12 mouse cellular contexts compared by ENCODE assay signal in genomic region chr7:137346860-137347259, GRCm38 (mm10). TPM values are rescaled to one million over a fixed set of nuclear protein-coding genes. Genes with fewer than 3 reads are reported as not detected.
DNase-seq lines count a peak whose midpoint lies in the region; ATAC-seq and TF ChIP-seq lines count a peak whose summit lies in the region.
"Had no signal": no experiment of that assay in that cellular context is flagged by ENCODE, and none has a peak within 500 bp of the region (broad histone marks: within the 10 kb centered on the region; RNA-seq: fewer than 3 reads in every experiment).

No protein-coding gene starts in this region.

- no peak for TF ChIP-seq CTCF in midbrain, postnatal 0 days (IDR thresholded peaks at IDR 0.05)
- no peak for TF ChIP-seq CTCF in gastrocnemius, adult 2 months (IDR thresholded peaks at IDR 0.05)

- no peak for ATAC-seq in midbrain, postnatal 0 days (ENCODE audit: low FRiP score)
- ATAC-seq in midbrain, embryonic 11.5 days (ENCODE audit: low FRiP score), result no peak
- ATAC-seq in hindbrain, embryonic 14.5 days (ENCODE audit: low FRiP score), result no peak
- ATAC-seq: forebrain, embryonic 13.5 days had no signal

- no peaks in the 10 kb centered on the region for H3K9me3 ChIP-seq in heart, embryonic 10.5 days
- no peaks in the 10 kb centered on the region for H3K9me3 ChIP-seq in midbrain, postnatal 0 days (ENCODE audit: low read length)
- no peaks in the 10 kb centered on the region for H3K9me3 ChIP-seq in midbrain, embryonic 11.5 days (ENCODE audit: control insufficient read depth, low read length)
- H3K9me3 ChIP-seq in hindbrain, embryonic 14.5 days (ENCODE audit: control insufficient read depth, low read length), result no peaks in the 10 kb centered on the region
- H3K9me3 ChIP-seq: forebrain, embryonic 13.5 days; hindbrain, embryonic 12.5 days had no signal

- no peak overlapping the region for H3K9ac ChIP-seq in midbrain, postnatal 0 days (replicated peaks; ENCODE audit: low read length, poor library complexity, severe bottlenecking)
- H3K9ac ChIP-seq in midbrain, embryonic 11.5 days (ENCODE audit: low read length), result no peak overlapping the region
- H3K9ac ChIP-seq in hindbrain, embryonic 14.5 days, result no peak overlapping the region
- H3K9ac ChIP-seq: forebrain, embryonic 13.5 days; hindbrain, embryonic 12.5 days; liver, embryonic 14.5 days had no signal

- no peaks in the 10 kb centered on the region for H3K4me1 ChIP-seq in heart, embryonic 10.5 days
- H3K4me1 ChIP-seq in midbrain, postnatal 0 days (ENCODE audit: insufficient read depth, low read length), result no peaks in the 10 kb centered on the region
- peaks cover 13% of the 10 kb centered on the region for H3K4me1 ChIP-seq in midbrain, embryonic 11.5 days (ENCODE audit: control insufficient read depth, insufficient read depth, low read length)
- no peaks in the 10 kb centered on the region for H3K4me1 ChIP-seq in hindbrain, embryonic 14.5 days (replicated peaks; ENCODE audit: control insufficient read depth, insufficient read depth, low read length)
- H3K4me1 ChIP-seq: forebrain, embryonic 13.5 days; hindbrain, embryonic 12.5 days had no signal

- H3K4me3 ChIP-seq in heart, embryonic 10.5 days, result no peak overlapping the region
- H3K4me3 ChIP-seq in midbrain, postnatal 0 days (ENCODE audit: low read depth, low read length), result no peak overlapping the region
- no peak overlapping the region for H3K4me3 ChIP-seq in midbrain, embryonic 11.5 days (ENCODE audit: low read depth, low read length)
- no peak overlapping the region for H3K4me3 ChIP-seq in gastrocnemius, adult 2 months
- no peak overlapping the region for H3K4me3 ChIP-seq in hindbrain, embryonic 14.5 days (replicated peaks; ENCODE audit: low read length)
- H3K4me3 ChIP-seq: forebrain, embryonic 13.5 days; hindbrain, embryonic 12.5 days had no signal

- DNase-seq in heart, postnatal 36 days, result peak; percentile 6 to 7
- DNase-seq in heart, embryonic 10.5 days (ENCODE audit: low spot score), result no peak
- DNase-seq in midbrain, postnatal 0 days (ENCODE audit: low spot score), result peak; percentile 12
- no peak for DNase-seq in midbrain, embryonic 11.5 days (ENCODE audit: low spot score, missing footprints)
- DNase-seq in gastrocnemius, adult 2 months, result peak; percentile 72
- no peak for DNase-seq in hindbrain, embryonic 14.5 days (ENCODE audit: low spot score)
- no peak for DNase-seq in layer of hippocampus, adult 8-10 months (ENCODE audit: low spot score in 2 of 2)
- DNase-seq: kidney, adult 18-20 months had no signal

- 78% methylated on average over 7 of the region's 7 CpGs for WGBS in heart, embryonic 10.5 days
- WGBS in midbrain, postnatal 0 days, result 74% methylated on average over 7 of the region's 7 CpGs
- 77% methylated on average over 7 of the region's 7 CpGs for WGBS in midbrain, embryonic 11.5 days
- WGBS in hindbrain, embryonic 14.5 days, result 82% methylated on average over 7 of the region's 7 CpGs

- no peak overlapping the region for H3K4me2 ChIP-seq in midbrain, postnatal 0 days (ENCODE audit: low read depth, low read length, poor library complexity, severe bottlenecking)
- H3K4me2 ChIP-seq in midbrain, embryonic 11.5 days, result no peak overlapping the region
- H3K4me2 ChIP-seq in hindbrain, embryonic 14.5 days (replicated peaks), result no peak overlapping the region
- H3K4me2 ChIP-seq: forebrain, embryonic 13.5 days; hindbrain, embryonic 12.5 days had no signal

- H3K27me3 ChIP-seq in heart, embryonic 10.5 days (ENCODE audit: insufficient read depth, poor library complexity, severe bottlenecking), result no peaks in the 10 kb centered on the region; the same call in 1 of the 2 replicates
- no peaks in the 10 kb centered on the region for H3K27me3 ChIP-seq in midbrain, postnatal 0 days (ENCODE audit: insufficient read depth, low read length)
- H3K27me3 ChIP-seq in midbrain, embryonic 11.5 days (ENCODE audit: control insufficient read depth, insufficient read depth, low read length), result no peaks in the 10 kb centered on the region
- H3K27me3 ChIP-seq in hindbrain, embryonic 14.5 days (ENCODE audit: control insufficient read depth, insufficient read depth, low read length), result no peaks in the 10 kb centered on the region
- H3K27me3 ChIP-seq: forebrain, embryonic 13.5 days; hindbrain, embryonic 12.5 days had no signal

- H3K36me3 ChIP-seq in heart, embryonic 10.5 days, result no peaks in the 10 kb centered on the region
- H3K36me3 ChIP-seq in midbrain, postnatal 0 days (ENCODE audit: insufficient read depth, low read length), result no peaks in the 10 kb centered on the region
- no peaks in the 10 kb centered on the region for H3K36me3 ChIP-seq in midbrain, embryonic 11.5 days (ENCODE audit: control insufficient read depth, insufficient read depth, low read length)
- H3K36me3 ChIP-seq in hindbrain, embryonic 14.5 days (replicated peaks; ENCODE audit: control insufficient read depth, insufficient read depth), result no peaks in the 10 kb centered on the region
- H3K36me3 ChIP-seq: hindbrain, embryonic 12.5 days had no signal

- intact Hi-C loops in heart, postnatal 36 days (cut with DNase I), result no loop called here
- intact Hi-C loops in gastrocnemius, adult 2 months (cut with DNase I), result no loop called here

- no peak overlapping the region for H3K27ac ChIP-seq in heart, embryonic 10.5 days
- no peak overlapping the region for H3K27ac ChIP-seq in midbrain, postnatal 0 days (ENCODE audit: low read depth, low read length)
- H3K27ac ChIP-seq in midbrain, embryonic 11.5 days (ENCODE audit: low read depth, low read length), result no peak overlapping the region
- H3K27ac ChIP-seq in gastrocnemius, adult 2 months, result no peak overlapping the region
- no peak overlapping the region for H3K27ac ChIP-seq in hindbrain, embryonic 14.5 days
- H3K27ac ChIP-seq: forebrain, embryonic 13.5 days; hindbrain, embryonic 12.5 days; liver, embryonic 14.5 days; stomach, postnatal 0 days had no signal

RNA-seq across cellular contexts. Expression of gene Ebf3, which starts 32.6 kb away (rescaled TPM):
- total RNA-seq in heart, postnatal 36 days (2021), result 1 to 10 TPM; 8.0 to 8.1 TPM
- 1.3 and 3.5 TPM in 2 replicates for polyA plus RNA-seq in heart, embryonic 10.5 days (2016; fragmentation: Nextera tagmentation; extraction: Ambion mirVana)
- total RNA-seq in midbrain, postnatal 0 days (2014; rRNA removed), result 90.4 and 103 TPM in 2 replicates
- 5.3 and 7.1 TPM in 2 replicates for polyA plus RNA-seq in midbrain, postnatal 0 days (2015; fragmentation: Nextera tagmentation; extraction: Ambion mirVana)
- polyA plus RNA-seq in midbrain, embryonic 11.5 days (2014; fragmentation: Nextera tagmentation; extraction: Ambion mirVana), result 11.2 and 12.7 TPM in 2 replicates
- total RNA-seq in gastrocnemius, adult 2 months (2021), result 1 to 10 TPM; 7.2 to 7.7 TPM
- 26.9 and 32.8 TPM in 2 replicates for polyA plus RNA-seq in hindbrain, embryonic 14.5 days (2014; fragmentation: Nextera tagmentation; extraction: Ambion mirVana)
- total RNA-seq in layer of hippocampus, adult 8-10 months (2022), result 1 to 10 TPM in 3 of 4 experiments, under 1 TPM in 1; 0.59 to 1.9 (median 1.3) TPM

Comparison
In these comparisons a context has a peak if more than half of its experiments do, and no peak if none do; other contexts are left out.
1. DNase-seq: peak in heart, postnatal 36 days (2 of 2), midbrain, postnatal 0 days (single experiment) and gastrocnemius, adult 2 months (single experiment); none in heart, embryonic 10.5 days (single experiment), midbrain, embryonic 11.5 days (single experiment), hindbrain, embryonic 14.5 days (single experiment) and layer of hippocampus, adult 8-10 months (0 of 2).
2. RNA of gene Ebf3, which starts 32.6 kb away (total RNA-seq): 90.4 to 103 TPM in midbrain, postnatal 0 days; 8.0 to 8.1 TPM in heart, postnatal 36 days, 7.2 to 7.7 TPM in gastrocnemius, adult 2 months and 0.59 to 1.9 TPM in layer of hippocampus, adult 8-10 months; every median in the first group is over 10 times any median in the second.